Mouse (Mus musculus): Measurements from ENCODE around the gene Gpm6b. TPM values are rescaled to one million over a fixed set of nuclear protein-coding genes. Genes with fewer than 3 reads are reported as not detected.

The Gpm6b gene
- total RNA-seq (2021) = 1 to 10 TPM; 2.9 to 3.3 TPM
- long read RNA-seq, experiment 1, full-length matches to known transcripts = 8 of 8 reads
- long read RNA-seq, experiment 1, partial matches to known transcripts = 0 of 8 reads
- long read RNA-seq, experiment 1, other reads (novel, unspliced or antisense) = 0 of 8 reads
- long read RNA-seq, experiment 2, full-length matches to known transcripts = 1 of 1 reads
- long read RNA-seq, experiment 2, partial matches to known transcripts = 0 of 1 reads
- long read RNA-seq, experiment 2, other reads (novel, unspliced or antisense) = 0 of 1 reads

GRCm38 (mm10) chrX:166238831-166239460 lies at the start of gene Gpm6b:
TSS of gene Gpm6b (plus strand) at chrX:166238911.
- TF ChIP-seq CTCF (IDR thresholded peaks at IDR 0.05) = no peak
- intact Hi-C loops (cut with DNase I) = no loop called here
- Histone ChIP-seq H3K4me3 (peak within 1 kb of the TSS; percentile 75), H3K27ac (peak within 1 kb of the TSS; percentile 53)
- peak; percentile 56 for DNase-seq

GRCm38 (mm10) chrX:166196327-166196726 lies 42.4 kb upstream of the Gpm6b start:
- intact Hi-C loops (cut with DNase I) = no loop called here
- DNase-seq = no peak
- no peak for TF ChIP-seq CTCF (IDR thresholded peaks at IDR 0.05)
- no peak overlapping the region for H3K4me3 ChIP-seq
- H3K27ac ChIP-seq = no peak overlapping the region

- Histone ChIP-seq H3K4me3 (no peak overlapping the region), H3K27ac (no peak overlapping the region)
- no peak for DNase-seq
- TF ChIP-seq CTCF (IDR thresholded peaks at IDR 0.05) = no peak
- intact Hi-C loops (cut with DNase I) = no loop called here
These were observed 40.4 kb upstream of the Gpm6b start for GRCm38 (mm10) chrX:166198266-166198665.

- Histone ChIP-seq H3K27ac (no peak overlapping the region), H3K4me3 (no peak overlapping the region)
- no peak for TF ChIP-seq CTCF (IDR thresholded peaks at IDR 0.05)
- no peak for DNase-seq
- intact Hi-C loops (cut with DNase I) = no loop called here
These were observed 38.9 kb upstream of the Gpm6b start for GRCm38 (mm10) chrX:166199812-166200211.

- no peak overlapping the region for H3K4me3 ChIP-seq
- DNase-seq = no peak
- H3K27ac ChIP-seq = no peak overlapping the region
- intact Hi-C loops (cut with DNase I) = no loop called here
- no peak for TF ChIP-seq CTCF (IDR thresholded peaks at IDR 0.05)
These were observed 24.1 kb upstream of the Gpm6b start for GRCm38 (mm10) chrX:166214576-166214975.

GRCm38 (mm10) chrX:166216248-166216647 lies 22.5 kb upstream of the Gpm6b start:
- no peak for TF ChIP-seq CTCF (IDR thresholded peaks at IDR 0.05)
- no peak for DNase-seq
- Histone ChIP-seq H3K27ac (no peak overlapping the region), H3K4me3 (no peak overlapping the region)
- intact Hi-C loops (cut with DNase I) = no loop called here

GRCm38 (mm10) chrX:166216720-166217119 lies 22.0 kb upstream of the Gpm6b start:
- no peak for TF ChIP-seq CTCF (IDR thresholded peaks at IDR 0.05)
- intact Hi-C loops (cut with DNase I) = no loop called here
- Histone ChIP-seq H3K27ac (no peak overlapping the region), H3K4me3 (no peak overlapping the region)
- no peak for DNase-seq

GRCm38 (mm10) chrX:166219331-166219730 lies 19.4 kb upstream of the Gpm6b start:
- intact Hi-C loops (cut with DNase I) = no loop called here
- no peak for DNase-seq
- Histone ChIP-seq H3K4me3 (no peak overlapping the region), H3K27ac (no peak overlapping the region)
- no peak for TF ChIP-seq CTCF (IDR thresholded peaks at IDR 0.05)

- no peak for DNase-seq
- TF ChIP-seq CTCF (IDR thresholded peaks at IDR 0.05) = no peak
- Histone ChIP-seq H3K27ac (no peak overlapping the region), H3K4me3 (no peak overlapping the region)
- intact Hi-C loops (cut with DNase I) = no loop called here
These were observed 11.9 kb upstream of the Gpm6b start for GRCm38 (mm10) chrX:166226856-166227255.

GRCm38 (mm10) chrX:166229750-166230149 lies 9.0 kb upstream of the Gpm6b start:
- no peak overlapping the region for H3K4me3 ChIP-seq
- H3K27ac ChIP-seq = no peak overlapping the region
- no peak for DNase-seq
- intact Hi-C loops (cut with DNase I) = no loop called here
- TF ChIP-seq CTCF (IDR thresholded peaks at IDR 0.05) = no peak

- intact Hi-C loops (cut with DNase I) = no loop called here
- TF ChIP-seq CTCF (IDR thresholded peaks at IDR 0.05) = no peak
- DNase-seq = no peak
- no peak overlapping the region for H3K27ac ChIP-seq
- H3K4me3 ChIP-seq = no peak overlapping the region
These were observed 8.0 kb upstream of the Gpm6b start for GRCm38 (mm10) chrX:166230515-166231267.

GRCm38 (mm10) chrX:166236131-166236530 lies 2.6 kb upstream of the Gpm6b start:
- no peak for TF ChIP-seq CTCF (IDR thresholded peaks at IDR 0.05)
- DNase-seq = no peak
- H3K27ac ChIP-seq = peak overlapping the region; percentile 31; the same call in 1 of the 2 replicates
- intact Hi-C loops (cut with DNase I) = no loop called here
- no peak overlapping the region for H3K4me3 ChIP-seq

GRCm38 (mm10) chrX:166239520-166239919 lies 809 bp downstream of the Gpm6b start:
- Histone ChIP-seq H3K4me3 (peak overlapping the region; percentile 75), H3K27ac (peak overlapping the region; percentile 53; the same call in 1 of the 2 replicates)
- TF ChIP-seq CTCF (IDR thresholded peaks at IDR 0.05) = no peak
- intact Hi-C loops (cut with DNase I) = no loop called here
- DNase-seq = no peak

Measured in gastrocnemius, adult 2 months (tissue).